Mouse (Mus musculus) spleen, adult 2 months (tissue): ENCODE data around the gene Slc25a44. TPM values are rescaled to one million over a fixed set of nuclear protein-coding genes. Genes with fewer than 3 reads are reported as not detected.
"Not testable (repeated sequence)": the region's sequence is repeated elsewhere in the genome, so short reads cannot be mapped to it uniquely, and the experiment has no call there.

Experiments used
- DNase-seq, 2 experiments: peaks; one replicate each; pipeline versions ENCODE4 v3.0.0 to v3.0.0-alpha.2; 2012 to 2021; ENCODE audit warnings: low spot score in 2 of 2, low read depth in 1 of 2
- H3K27ac ChIP-seq: fragments of 200-500 bp; 2 replicates; pipeline ENCODE4 v1.5.1; 2012; ENCODE audit warnings: low read length, inconsistent platforms; ENCODE audit not compliant: insufficient read depth
- H3K27me3 ChIP-seq: fragments of 200-500 bp; 2 replicates; pipeline ENCODE4 v1.6.1; 2012; ENCODE audit warnings: mild to moderate bottlenecking, moderate library complexity, low read length, inconsistent platforms; ENCODE audit not compliant: control insufficient read depth, insufficient read depth
- H3K36me3 ChIP-seq: fragments of 200-500 bp; 2 replicates; pipeline ENCODE4 v1.6.1; 2012; ENCODE audit warnings: mild to moderate bottlenecking, low read length, inconsistent platforms; ENCODE audit not compliant: control insufficient read depth, insufficient read depth
- H3K4me1 ChIP-seq: fragments of 200-500 bp; 2 replicates; pipeline ENCODE4 v1.6.1; 2011; ENCODE audit warnings: inconsistent platforms; ENCODE audit not compliant: control insufficient read depth, insufficient read depth, insufficient read length
- H3K4me3 ChIP-seq: fragments of 200-500 bp; 2 replicates; pipeline ENCODE4 v1.5.1; 2011; ENCODE audit warnings: mild to moderate bottlenecking, inconsistent platforms; ENCODE audit not compliant: insufficient read depth, insufficient read length; ENCODE audit errors: extremely low read depth
- CTCF ChIP-seq: fragments of 200-500 bp; IDR thresholded peaks from 2 replicates; pipeline ENCODE4 v1.5.1; 2011; ENCODE audit warnings: mild to moderate bottlenecking, inconsistent platforms; ENCODE audit not compliant: insufficient read depth, insufficient read length, insufficient replicate concordance; ENCODE audit errors: extremely low read depth
- POLR2A ChIP-seq: fragments of 200-500 bp; IDR thresholded peaks from 2 replicates; pipeline ENCODE4 v1.6.1; 2011; ENCODE audit warnings: low read depth, low read length, inconsistent platforms
- whole genome bisulfite sequencing: fragments of 180-500 bp; shearing (Covaris S2); methylation state at CpG from one replicate; pipeline ENCODE4 v1.1.7; 2018; 5-methylcytosine and 5-hydroxymethylcytosine counted together
- polyA plus RNA-seq: library from polyadenylated mRNA; depleted of rRNA; stranded (reverse); fragments of >200 nt; gene quantifications from 2 replicates; pipeline ENCODE4 v1.2.3, GENCODE M21; 2012

Gene Slc25a44
- polyA plus RNA-seq, 1 experiment, result 13.9 TPM

DNA sequence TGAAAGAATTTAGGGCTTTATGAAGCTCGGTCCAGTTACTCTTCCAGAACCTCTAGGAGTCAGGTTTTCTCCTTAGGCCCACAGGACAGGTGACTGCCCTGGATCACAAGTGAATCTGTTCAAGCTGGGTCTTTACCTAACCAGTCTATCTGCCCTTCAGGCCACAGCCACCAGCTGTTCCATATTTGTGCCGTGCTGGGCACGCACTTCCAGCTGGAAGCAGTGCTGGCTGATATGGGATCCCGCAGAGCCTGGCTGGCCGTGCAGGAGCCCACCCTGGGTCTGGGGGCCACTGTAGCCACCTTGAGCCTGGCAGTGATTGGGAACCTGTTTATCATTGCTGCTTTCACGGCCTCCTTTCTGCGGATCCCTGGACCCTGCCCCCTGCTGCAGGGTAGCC lies 48.3 kb downstream of the Slc25a44 start:
- H3K4me3 ChIP-seq, DNase-seq, H3K27me3 ChIP-seq, H3K36me3 ChIP-seq, H3K27ac ChIP-seq, H3K4me1 ChIP-seq: not testable (repeated sequence)
- 65% methylated on average over 6 of the region's 7 CpGs for WGBS

DNA sequence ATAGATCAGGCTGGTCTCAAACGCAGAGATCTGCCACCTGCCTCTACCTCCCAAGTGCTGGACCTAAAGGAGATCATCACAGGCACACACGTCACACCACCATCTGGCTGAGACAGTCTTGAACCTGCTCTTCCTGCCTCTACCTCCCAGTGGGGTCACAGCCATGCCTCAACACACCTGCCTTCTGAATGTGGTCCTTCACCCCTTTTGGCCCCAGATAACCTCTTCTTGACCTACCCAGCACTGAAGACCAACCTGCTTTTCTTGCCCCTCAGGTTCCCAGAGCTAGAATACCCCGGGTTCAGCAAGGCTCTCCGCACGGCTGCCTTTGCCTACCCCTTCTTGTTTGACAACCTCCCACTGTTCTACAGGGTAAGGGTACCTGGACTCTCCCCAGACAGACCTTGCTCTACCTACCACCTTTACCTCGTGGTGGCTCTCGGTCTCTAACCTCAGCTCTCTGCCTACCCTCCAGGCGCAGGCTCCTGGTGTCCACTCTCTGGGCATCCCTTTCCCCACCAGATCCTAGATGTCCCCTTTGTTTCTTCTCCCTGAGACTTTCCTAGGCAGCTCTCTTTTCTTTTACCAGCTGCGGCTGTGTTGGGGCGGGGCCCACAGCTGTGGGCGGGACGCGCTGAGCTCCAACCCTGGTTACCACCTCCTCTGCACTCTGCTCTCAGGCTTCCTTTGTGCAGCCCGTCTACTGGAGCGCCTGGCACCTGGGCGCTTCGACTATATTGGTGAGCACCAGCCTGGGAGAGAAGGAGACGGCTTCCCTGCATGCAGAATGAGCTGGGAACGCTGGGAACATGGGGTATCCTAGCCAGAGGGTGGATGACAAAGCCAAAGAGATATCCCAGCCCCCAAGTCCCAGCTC lies 49.0 kb downstream of the Slc25a44 start:
- 16% methylated on average over 19 of the region's 19 CpGs for WGBS
- DNase-seq, H3K36me3 ChIP-seq, H3K4me1 ChIP-seq, H3K27ac ChIP-seq, H3K27me3 ChIP-seq: not testable (repeated sequence)
- peak overlapping the region; percentile 4; the same call in 1 of the 2 replicates for H3K4me3 ChIP-seq

DNA sequence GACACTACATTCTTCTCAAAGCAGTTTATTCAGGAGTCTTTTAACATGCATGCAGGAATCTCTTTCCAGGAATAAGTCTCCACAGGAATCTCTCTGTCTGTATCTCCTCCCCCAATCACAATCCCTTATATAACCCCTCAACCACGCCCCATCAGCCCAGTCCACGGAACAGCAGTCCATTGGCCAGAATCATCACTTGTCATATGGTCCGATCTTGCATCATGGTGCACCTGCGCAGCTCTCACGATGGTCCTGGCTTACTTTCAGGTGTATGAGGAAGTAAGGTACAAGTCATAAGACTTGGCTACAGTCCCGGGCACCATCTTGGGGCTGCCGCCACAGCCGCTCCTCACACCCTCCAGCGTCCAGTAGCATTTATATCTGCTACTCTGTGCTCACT lies 52.3 kb downstream of the Slc25a44 start, which contains the start of gene Bglap3:
Gene Bglap3, minus strand, starts transcription at position 101 of the 400 bp plus-strand sequence.
- H3K4me3 ChIP-seq, DNase-seq, H3K27ac ChIP-seq, H3K27me3 ChIP-seq, H3K4me1 ChIP-seq, H3K36me3 ChIP-seq: not testable (repeated sequence)
- 86% methylated on average over 9 of the region's 9 CpGs for WGBS

DNA sequence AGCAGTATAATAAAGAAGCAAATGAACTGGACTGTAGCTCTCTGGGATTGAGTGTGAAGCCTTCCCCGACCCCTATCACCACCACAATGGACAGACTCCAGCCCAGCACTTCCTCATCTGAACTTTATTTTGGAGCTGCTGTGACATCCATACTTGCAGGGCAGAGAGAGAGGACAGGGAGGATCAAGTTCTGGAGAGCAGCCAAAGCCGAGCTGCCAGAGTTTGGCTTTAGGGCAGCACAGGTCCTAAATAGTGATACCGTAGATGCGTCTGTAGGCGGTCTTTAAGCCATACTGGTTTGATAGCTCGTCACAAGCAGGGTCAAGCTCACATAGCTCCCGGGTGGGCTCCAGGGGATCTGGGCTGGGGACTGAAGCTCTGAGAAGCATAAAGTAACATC lies 56.4 kb downstream of the Slc25a44 start:
- 92% methylated on average over 7 of the region's 7 CpGs for WGBS

DNA sequence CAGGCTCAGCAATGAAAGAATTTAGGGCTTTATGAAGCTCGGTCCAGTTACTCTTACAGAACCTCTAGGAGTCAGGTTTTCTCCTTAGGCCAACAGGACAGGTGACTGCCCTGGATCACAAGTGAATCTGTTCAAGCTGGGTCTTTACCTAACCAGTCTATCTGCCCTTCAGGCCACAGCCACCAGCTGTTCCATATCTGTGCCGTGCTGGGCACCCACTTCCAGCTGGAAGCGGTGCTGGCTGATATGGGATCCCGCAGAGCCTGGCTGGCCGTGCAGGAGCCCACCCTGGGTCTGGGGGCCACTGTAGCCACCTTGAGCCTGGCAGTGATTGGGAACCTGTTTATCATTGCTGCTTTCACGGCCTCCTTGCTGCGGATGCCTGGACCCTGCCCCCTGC lies 57.4 kb downstream of the Slc25a44 start:
- H3K4me3 ChIP-seq, H3K4me1 ChIP-seq, DNase-seq, H3K27ac ChIP-seq, H3K36me3 ChIP-seq, H3K27me3 ChIP-seq: not testable (repeated sequence)
- 75% methylated on average over 3 of the region's 7 CpGs for WGBS

More for the DNA sequence above, 56.4 kb downstream of the Slc25a44 start:
- not testable (repeated sequence) for H3K4me3 ChIP-seq, H3K36me3 ChIP-seq, H3K4me1 ChIP-seq, DNase-seq, H3K27me3 ChIP-seq, H3K27ac ChIP-seq

DNA sequence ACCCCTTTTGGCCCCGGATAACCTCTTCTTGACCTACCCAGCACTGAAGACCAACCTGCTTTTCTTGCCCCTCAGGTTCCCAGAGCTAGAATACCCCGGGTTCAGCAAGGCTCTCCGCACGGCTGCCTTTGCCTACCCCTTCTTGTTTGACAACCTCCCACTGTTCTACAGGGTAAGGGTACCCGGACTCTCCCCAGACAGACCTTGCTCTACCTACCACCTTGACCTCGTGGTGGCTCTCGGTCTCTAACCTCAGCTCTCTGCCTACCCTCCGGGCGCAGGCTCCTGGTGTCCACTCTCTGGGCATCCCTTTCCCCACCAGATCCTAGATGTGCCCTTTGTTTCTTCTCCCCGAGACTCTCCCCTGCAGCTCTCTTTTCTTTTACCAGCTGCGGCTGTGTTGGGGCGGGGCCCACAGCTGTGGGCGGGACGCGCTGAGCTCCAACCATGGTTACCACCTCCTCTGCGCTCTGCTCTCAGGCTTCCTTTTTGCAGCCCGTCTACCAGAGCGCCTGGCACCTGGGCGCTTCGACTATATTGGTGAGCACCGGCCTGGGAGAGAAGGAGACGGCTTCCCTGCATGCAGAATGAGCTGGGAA lies 58.0 kb downstream of the Slc25a44 start:
- H3K4me3 ChIP-seq, H3K36me3 ChIP-seq, H3K27ac ChIP-seq, H3K4me1 ChIP-seq, H3K27me3 ChIP-seq: not testable (repeated sequence)
- peak in 1 of 2 experiments; percentile 40 for DNase-seq
- WGBS, result 6% methylated on average over 21 of the region's 22 CpGs

DNA sequence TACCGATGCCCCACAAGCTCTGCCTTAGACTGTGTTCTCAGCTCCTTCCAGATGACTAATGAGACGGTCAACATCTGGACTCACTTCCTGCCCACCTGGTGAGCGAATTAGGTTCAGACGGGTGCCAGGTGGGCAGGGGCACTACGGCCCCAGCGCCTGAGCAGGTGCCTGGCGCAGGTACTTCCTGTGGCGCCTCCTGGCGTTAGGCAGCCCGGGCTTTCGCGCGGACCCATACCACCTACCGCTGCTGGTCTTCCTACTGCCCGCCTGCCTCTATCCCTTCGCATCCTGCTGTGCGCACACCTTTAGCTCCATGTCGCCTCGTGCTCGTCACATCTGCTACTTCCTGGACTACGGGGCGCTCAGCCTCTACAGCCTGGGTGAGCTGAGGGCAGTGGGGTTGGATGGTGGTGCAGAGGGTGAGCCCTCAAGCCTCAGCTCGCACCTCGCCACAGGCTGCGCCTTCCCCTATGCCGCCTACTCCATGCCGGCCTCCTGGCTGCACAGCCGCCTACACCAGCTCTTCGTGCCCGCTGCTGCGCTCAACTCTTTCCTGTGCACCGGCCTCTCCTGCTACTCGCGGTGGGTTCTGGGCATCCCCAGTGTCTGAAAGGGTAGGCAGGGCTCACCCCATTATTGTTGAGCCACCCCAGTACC lies 59.1 kb downstream of the Slc25a44 start:
- H3K36me3 ChIP-seq, result peaks cover 12% of the 10 kb centered on the region
- WGBS, result 48% methylated on average over 34 of the region's 34 CpGs
- DNase-seq, result no peak
- no peak overlapping the region for H3K27ac ChIP-seq
- no peaks in the 10 kb centered on the region for H3K4me1 ChIP-seq
- no peak overlapping the region for H3K4me3 ChIP-seq
- TF ChIP-seq POLR2A (no peak), CTCF (no peak)
- H3K27me3 ChIP-seq, result no peaks in the 10 kb centered on the region
